Mouse (Mus musculus): ENCODE data around the gene Srsf3.
A peak's percentile ranks its signal among the peaks of the same experiment; 100 is the strongest.
"Not testable (repeated sequence)": the region's sequence is repeated elsewhere in the genome, so short reads cannot be mapped to it uniquely, and the experiment has no call there.

The Srsf3 gene

DNA sequence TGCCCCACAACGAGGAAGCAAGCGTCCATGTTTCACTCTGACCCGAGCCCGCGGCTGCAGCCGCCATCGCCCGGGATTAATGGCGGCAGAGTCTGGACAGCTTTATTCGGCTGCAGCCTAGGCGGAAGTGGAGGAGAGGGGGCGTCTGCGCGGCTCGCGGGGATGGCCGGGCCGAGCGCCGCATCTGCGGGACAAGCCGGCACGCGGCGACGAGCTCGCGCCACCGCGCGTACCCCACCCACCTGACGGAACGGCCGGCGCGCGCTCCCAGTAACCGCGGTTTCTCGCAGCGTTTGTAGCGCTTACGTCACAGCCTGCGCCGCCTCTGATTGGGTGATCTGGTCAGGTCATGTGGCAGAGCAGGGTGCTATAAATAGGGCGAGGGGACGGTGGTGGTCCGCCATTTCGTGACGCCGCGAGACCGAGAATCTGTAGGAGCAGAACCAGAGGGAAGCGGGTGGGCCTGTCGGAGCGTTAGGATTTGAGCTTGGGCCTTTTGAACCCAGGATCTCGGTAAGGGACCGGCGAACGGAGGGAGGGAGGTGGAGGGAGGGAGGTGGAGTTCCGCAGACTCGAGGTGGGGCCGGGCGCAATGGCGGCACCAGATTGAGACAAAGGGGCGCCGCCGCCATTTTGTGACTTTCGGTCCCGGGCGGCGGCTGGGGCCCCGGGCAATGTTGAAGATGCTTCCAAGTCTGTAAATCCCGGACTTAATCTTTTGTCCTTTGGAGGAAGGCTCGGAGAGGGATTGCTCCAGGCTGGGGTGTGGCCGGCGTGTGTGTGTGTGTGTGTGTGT lies at the start of gene Srsf3:
Srsf3 (plus strand) TSS at position 355 of the 796 bp plus-strand sequence.
- peak; percentile 99 for DNase-seq (ENCODE audit: low read depth)

DNA sequence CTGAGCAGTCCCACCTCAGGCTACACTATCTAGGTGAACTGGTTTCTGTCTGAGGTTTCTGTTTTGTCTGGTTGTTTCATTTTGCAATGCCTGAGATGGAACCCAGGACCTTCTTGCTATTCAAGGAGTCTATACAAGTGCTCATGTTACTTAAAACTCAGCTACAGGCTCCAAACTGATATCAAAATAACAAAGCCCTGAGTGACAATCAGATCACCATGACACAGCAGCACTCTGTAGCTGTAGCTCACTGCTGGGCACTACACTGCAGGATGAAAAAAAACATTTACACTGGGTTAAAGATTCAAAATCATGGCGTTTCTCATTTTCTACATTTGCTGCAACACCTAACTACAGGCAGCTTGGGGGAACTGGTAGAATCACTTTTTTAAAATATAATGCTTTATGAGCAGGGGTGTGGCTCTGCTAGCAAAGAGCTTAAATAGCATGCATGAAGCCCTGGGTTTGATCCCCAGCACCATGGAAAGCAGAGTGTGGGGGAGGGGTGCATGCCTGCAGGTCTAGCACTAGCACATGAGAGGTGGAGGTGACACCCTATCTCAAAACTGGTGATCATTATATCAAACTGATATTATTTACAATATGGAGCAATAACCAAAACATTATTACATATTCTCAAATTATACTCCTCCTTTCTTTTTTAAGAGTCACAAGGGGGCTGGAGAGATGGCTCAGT lies 47.6 kb upstream of the Srsf3 start:
- DNase-seq (ENCODE audit: low read depth): no peak

DNA sequence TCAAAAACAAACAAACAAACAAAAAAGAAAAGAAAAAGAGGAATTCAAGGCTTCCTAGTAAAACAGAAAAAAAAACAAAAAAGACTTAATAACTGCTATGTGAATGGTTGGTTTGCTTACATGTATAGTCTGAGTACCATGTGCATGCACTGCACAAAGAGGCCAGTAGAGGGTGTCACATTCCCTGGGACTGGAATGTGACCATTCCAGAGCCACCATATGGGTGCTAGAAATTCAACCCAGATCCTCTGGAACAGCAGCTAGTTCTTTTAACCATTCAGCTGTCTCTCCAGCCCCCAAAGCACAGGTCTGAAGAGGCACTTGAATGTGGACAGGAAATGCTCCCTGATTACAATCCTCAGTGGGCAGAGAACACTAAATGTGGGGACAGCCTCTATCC lies 45.6 kb upstream of the Srsf3 start:
- peak; percentile 25 for DNase-seq (ENCODE audit: low read depth)

DNA sequence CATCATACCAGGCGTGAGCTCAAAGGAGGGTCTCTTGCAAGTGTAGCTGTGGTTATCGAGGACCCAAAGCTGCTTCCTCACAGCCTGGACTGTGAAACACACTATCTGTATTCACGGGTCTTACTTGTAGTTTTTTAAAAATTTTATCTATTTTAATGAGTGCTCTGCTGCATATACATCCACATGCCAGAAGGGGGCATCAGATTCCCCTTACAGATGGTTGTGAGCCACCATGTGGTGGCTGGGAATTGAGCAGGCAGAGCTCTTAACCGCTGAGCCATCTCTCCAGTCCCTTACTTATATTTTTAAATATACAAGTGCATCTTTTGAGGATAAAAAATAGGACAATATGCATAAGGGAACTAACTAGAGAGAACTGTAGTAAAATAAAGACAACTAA lies 44.7 kb upstream of the Srsf3 start:
- DNase-seq (ENCODE audit: low read depth): peak; percentile 78

DNA sequence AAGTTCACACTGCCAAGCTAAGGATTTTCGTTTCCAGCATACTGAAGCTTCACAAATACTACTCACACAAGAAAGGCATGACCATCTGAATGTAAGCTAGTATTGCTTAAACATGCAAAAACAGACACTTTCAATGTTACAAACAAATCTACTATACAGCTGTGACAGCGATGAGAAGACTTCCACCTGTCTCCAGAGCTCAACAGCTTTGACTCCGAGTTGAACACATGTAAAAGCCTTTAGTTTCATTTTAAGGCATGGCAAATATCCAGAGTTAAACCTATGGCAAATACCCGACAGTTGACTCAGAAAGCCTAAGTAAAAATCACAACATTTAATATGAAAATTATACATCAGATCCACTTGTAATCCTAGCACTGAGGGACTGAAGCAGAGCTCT lies 44.1 kb upstream of the Srsf3 start:
- DNase-seq (ENCODE audit: low read depth): no peak

DNA sequence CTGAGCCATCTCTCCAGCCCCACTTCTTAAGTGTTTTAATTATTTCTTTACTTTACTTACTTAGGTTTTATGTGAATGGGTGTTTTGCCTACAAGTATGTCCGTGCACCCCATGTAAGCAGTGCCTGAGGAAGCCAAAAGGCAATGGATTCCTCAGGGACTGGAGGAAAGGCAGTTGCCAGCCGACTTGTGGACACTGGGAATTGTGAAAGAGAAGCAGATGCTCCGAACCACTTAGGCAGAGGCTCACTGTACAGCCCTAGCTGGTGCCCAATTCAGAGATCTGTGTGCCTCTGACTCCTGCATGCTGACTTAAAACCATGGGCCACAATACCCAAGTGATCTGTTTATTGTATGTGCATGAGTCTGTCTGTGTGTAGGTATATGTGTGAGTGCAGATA lies 43.4 kb upstream of the Srsf3 start:
- no peak for DNase-seq (ENCODE audit: low read depth)

DNA sequence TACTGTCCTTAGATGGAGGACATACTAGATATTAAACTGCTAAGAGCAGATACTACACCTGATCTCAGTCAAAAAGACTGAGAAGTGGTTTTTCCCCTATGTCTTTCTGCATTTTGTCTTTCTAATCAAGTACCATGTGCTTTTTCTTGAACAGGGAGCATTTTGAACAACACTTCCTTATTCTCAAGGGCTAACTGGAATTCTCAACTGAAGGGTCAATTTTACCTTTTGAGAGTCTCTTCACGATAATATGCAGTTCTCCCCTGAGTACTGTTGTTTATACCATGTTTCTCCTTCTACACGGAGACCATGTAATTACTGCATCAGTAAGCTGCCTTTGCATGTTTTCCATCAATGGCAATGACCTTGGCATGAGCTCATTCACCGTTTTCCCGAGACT lies 42.4 kb upstream of the Srsf3 start:
- DNase-seq (ENCODE audit: low read depth): no peak

DNA sequence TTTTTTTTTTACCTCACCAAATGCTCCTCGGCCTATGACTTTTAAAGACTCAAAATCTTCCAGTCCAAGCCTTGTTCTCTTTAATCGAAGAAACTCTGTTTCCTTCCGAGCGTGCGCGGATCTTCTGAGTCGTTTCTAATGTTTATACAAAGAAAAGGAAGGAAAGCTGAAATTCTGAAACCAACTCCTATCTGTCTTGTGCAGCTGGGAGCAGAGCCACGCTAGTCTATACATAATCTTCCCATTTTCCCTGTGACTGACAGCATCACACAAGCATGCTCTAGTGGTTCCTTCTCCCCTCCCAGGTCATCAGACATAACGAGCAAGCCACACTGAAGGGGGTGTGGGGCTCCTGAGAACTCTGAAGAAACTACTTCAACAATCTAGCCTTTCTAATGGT lies 41.1 kb upstream of the Srsf3 start:
- no peak for DNase-seq (ENCODE audit: low read depth)

DNA sequence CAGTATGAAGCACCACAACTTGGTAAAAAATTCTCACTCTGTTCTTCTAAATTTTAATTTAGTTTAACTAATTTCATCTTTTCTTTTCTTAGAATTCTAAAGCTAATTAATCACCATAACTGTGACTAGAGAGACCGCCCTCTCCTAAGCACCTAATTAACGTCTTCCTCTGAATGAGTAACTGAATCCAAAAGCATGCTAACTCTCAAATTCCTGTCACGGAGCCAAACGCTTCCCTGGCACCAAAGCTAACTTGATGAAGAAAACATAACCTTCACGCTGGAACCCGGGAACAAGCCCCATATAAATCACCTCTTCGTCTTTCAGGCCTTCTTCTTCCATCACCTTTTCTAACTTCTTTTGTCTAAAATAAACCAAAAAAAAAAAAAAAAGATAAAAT lies 40.3 kb upstream of the Srsf3 start:
- no peak for DNase-seq (ENCODE audit: low read depth)

DNA sequence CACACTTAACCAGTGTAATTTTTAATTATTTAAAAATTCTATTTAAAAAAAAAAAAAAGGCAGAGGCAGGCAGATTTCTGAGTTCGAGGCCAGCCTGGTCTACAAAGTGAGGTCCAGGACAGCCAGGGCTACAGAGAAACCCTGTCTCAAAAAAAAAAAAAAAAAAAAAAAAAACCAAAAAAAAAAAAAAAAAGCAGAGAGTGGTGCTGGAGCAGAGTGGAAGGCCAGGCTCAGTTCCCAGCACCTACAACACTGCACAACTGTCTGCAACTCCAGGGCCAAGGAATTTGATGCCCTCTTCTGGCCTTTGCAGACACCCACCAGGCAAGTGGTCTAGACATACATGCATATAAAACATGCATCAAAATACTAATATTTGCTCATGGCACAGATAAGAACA lies 39.4 kb upstream of the Srsf3 start:
- DNase-seq (ENCODE audit: low read depth): not testable (repeated sequence)

DNA sequence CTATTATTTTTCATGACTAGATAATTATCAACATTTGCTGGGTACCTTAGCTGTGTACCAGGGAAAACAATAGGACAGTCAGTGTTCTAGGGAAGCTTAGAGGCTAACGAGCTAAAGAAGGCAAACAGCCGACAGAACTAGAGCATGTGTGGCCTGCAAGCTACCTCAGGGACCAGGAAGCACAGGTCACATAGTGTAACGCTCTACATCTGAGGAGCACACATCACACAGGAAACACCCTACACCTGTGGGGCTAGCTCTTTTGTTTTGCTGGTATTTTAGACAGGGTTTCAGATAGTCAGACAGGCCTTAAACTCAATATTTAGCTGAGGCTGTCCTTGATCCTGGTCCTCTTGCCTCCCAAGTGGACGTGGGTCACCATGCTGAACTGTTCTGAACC lies 37.8 kb upstream of the Srsf3 start:
- DNase-seq (ENCODE audit: low read depth): no peak

DNA sequence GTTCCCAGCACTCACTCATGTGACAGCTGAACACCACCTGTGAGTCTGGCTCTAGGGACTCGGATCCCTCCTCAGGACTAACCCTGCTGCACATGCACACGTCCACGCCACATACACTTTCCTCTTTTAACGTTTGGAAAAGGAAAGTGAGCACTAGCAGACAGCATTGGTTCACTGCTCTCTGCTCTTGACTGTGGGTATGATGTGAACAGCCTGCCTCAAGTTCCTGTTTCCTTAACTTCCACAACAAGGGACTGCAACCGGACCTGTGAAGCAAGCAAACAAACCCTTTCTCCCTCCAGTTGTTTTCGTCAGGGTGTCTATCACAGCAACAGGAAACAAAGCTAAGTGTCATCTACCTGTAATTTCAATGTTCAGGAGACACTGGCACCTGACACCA lies 32.0 kb upstream of the Srsf3 start:
- no peak for DNase-seq (ENCODE audit: low read depth)

DNA sequence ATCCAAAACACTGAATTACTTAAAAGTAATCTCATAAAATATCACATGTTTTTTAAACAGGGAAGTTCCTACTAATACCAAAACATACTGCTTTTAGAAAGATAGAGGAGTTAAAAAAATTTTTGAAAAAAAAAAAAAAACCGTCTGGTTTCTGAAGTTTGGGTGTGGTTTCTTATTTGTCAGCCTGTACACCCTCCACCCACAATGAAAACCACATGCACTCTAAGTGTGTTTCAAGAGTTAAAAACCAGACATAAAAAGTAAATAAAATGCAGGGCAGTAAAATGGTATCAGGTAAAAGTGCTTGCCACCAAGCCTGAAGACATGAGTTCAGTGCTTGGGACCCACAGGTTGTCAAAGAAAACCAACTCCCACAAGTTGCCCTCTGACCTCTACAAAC lies 28.7 kb upstream of the Srsf3 start:
- DNase-seq (ENCODE audit: low read depth): peak; percentile 36

DNA sequence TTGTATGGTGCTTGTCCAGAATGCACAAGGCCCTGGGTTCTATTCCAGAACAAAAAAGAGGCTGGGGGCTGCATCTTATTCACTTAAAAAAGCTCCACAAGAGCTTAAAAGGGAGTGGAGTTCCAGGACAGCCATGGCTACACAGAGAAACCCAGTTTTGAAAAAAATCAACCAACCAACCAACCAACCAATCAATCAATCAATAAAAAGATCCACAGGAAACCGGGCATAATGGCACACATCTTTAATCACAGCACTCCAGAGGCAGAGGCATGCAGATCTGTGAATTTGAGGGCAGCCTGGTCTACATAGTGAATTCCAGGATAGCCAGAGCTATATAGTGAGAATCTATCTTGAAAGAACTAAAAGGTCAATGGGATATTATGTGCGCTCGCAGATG lies 27.4 kb upstream of the Srsf3 start:
- DNase-seq (ENCODE audit: low read depth): no peak

DNA sequence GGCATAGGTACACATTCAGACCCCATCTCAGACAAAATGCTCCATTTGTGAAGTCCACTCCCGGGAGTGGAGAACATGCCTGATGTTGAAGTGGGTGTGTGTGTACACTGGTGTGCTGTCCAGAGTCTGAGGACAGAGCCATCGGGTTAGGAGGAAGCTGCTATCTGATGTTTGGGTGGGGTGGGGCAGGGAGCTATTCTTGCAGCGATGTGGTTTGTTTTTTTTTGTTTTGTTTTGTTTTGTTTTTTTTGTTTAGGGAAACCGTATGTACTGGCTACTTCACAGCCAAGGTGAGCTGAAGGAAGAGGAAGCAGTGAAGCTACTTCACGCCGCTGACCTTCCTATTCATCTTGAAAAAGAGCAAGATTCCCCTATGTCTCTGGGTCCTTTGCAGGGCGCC lies 25.6 kb upstream of the Srsf3 start:
- DNase-seq (ENCODE audit: low read depth): peak; percentile 54

DNA sequence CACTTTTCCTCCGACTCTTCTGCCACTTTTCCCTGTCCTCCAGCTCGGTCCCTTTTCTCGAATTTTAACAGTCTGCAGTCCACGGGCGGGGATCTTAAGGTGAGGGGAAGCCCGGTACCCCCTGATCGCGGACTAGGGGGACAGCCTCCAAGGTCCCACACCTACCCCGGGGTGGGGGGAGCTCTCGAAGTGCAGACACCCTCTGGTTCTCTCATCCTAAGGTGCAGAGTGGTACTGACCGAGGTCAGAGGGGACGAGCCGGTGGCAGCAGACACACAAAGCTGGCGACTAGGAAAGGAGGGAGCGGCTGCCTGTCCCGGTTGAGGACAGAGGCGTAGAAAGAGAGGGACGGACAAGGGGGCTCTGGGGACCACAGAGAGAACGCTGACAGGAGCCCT lies 25.2 kb upstream of the Srsf3 start:
- DNase-seq (ENCODE audit: low read depth): no peak

DNA sequence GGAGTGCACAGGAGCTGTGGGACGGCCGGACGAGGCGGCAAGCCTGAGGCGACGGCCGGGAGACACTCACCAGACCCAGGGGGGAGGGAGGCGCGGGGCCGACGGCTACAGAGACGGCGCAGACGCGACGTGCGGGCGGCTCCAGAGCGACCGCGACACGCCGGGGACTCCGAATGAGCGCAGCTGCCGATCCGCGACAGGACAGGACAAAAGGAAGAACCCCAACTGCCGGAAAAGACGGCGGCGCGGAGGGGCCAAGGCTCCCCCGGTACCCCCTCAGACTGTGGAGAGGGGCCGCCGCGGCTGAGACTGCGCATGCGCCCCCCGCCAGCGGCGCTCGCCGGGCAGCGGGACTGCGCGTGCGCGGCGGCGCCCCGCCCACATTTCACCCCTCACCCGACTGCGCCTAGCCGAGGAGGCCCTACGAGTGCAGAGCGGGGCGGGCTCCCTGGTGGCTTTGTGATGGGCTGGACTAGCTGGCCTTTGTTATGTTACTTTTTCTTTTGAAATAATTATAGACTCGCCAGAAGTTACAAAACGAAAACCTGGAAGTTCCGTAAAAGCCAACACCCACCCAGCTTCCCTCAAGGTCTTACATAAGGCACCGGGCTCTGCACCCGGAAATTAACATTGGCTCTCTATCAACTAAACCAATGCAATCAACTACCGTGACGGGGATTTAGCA lies 24.6 kb upstream of the Srsf3 start, which contains the start of gene Stk38:
Stk38 (minus strand) TSS at position 355 of the 685 bp plus-strand sequence.
- DNase-seq (ENCODE audit: low read depth): peak; percentile 91

DNA sequence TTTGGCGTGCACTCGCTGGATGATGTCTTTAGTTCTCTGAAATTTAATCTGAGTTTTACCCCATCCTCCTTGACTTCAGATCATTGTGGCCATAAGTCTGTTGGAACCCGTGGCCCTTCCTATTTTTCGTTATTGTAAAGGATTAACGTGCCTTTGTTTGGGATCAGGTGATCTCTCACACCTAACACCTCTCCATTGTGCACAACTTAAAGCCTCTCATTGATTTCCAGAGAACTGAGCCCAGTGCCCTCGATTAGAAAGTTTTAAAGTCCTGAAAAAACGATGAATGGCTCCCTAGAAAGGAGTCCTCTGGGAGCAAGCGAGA lies 24.1 kb upstream of the Srsf3 start:
- no peak for DNase-seq (ENCODE audit: low read depth)

DNA sequence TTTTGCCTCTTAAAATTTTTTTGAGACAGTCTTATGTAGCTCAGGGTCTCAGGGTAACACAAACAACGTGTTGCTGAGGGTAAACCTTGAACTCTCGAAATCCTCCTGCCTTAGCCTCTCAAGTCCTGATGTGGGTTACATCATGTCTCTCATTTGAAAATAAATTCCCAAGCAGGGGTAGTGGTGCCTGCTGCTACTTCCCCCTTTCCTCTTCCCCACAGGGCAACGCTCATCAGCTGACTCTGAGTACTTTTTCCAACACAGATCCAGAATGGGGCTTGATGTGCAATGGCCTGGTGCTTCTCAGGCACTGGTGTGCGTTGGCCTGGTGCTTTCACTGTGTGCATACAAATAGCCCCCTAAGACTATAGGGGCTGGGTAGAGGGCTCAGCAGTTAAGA lies 23.2 kb upstream of the Srsf3 start:
- DNase-seq (ENCODE audit: low read depth): peak; percentile 50

DNA sequence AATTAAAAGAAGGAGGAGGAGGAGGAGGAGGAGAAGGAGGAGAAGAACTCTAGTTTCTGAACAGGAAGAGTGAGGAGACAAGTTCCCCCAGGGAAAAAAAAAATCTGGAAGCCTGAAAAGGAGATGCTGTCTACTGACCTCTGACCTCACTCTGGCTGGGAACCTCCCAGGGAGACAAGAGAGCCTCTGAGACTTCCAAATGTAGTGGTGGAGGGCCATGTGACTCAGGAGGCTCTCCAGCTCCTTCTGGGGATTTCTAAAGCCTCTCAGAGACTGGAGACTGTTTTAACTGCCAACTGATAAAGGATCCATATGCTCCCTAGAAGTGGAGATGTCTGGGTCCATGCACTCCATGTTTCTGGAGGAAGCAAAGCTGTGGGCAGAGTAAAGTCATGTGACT lies 18.2 kb upstream of the Srsf3 start:
- no peak for DNase-seq (ENCODE audit: low read depth)

DNA sequence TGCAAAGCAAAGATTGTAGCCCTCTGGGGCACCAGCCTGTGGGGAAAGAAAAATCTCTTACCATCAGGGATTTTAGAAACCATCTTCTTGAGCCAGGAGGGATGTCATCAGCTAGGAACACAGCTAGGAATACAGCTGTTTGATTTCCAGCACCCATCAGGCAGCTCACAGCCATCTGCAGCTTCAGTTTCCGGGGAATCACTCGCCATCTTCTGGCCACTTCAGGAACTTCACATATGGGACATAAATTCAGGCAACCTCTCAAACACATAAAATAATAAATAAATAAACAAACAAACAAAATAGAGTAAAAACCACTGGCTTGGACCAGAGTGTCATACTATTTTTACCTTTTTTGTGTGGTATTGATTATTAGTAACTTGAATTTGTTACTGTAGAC lies 16.8 kb upstream of the Srsf3 start:
- DNase-seq (ENCODE audit: low read depth): peak; percentile 80

DNA sequence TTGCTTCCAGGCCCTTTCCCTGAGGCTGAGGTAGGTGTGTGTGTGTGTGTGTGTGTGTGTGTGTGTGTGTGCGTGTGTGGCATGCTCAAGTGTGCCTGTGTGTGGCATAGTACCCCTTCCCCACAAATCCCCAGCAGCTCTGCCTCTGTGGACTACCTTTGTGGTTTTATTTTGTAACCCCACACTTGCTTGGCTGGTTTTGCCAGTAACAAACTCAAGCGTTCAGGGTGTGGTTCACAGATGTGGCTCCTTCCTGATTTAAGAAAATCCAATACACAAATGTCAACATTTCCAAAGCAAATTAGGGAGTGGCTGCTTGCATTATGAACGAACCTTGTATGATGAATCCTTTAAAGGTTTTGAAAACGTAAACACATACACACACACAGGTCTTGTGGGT lies 15.7 kb upstream of the Srsf3 start:
- no peak for DNase-seq (ENCODE audit: low read depth)

DNA sequence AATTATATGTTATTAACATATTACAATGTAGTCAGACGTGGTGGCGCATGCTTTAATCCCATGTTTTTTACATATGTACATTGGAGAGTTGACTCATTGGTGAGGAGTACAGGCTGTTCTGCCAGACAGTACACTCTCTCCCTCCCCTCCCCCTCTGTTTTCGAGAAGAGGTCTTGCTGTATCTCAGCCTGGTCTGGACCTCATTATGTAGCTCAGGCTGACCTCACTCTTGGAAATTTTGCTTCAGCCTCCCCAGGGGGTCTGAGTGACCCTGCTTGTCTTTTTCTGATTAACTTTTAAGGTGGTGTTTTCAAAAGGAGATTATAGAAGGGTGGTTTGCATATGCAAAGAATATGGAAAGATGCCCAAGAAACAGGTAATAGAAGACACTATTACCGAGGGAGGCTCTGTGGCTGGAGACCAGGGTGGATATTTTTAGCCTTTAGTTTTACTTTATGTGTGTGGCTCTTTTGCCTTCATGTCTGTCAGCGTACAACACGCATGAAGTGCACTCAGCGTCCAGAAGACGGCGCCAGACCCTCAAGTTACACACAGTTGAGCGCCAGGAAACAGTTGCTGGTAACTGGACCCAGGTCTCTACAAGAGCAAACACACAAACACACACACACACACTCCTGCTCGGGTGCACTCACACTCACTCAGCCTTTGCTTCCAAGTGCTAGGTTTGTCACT lies 14.0 kb upstream of the Srsf3 start:
- DNase-seq (ENCODE audit: low read depth): peak; percentile 82
